Mouse (Mus musculus) bone marrow macrophage, adult 2 months (primary cell): ENCODE data around the gene Gm17949.

Experiments
- CTCF ChIP-seq: IDR thresholded peaks from 2 replicates; pipeline ENCODE4 v1.5.1; 2012; ENCODE audit warnings: low read depth, mild to moderate bottlenecking, low read length, moderate library complexity
- POLR2A ChIP-seq: IDR thresholded peaks from 2 replicates; pipeline ENCODE4 v1.6.1; 2012; ENCODE audit warnings: mild to moderate bottlenecking, low read depth, low read length, borderline replicate concordance

- TF ChIP-seq CTCF (no peak), POLR2A (no peak)
Measured at GRCm38 (mm10) chr17:57070699-57071098, 59.4 kb downstream of the Gm17949 start.
